Mouse (Mus musculus): ENCODE measurements around the gene 4930572O03Rik. TPM values are rescaled to one million over a fixed set of nuclear protein-coding genes. Genes with fewer than 3 reads are reported as not detected.
"Not testable (repeated sequence)": the region's sequence is repeated elsewhere in the genome, so short reads cannot be mapped to it uniquely, and the experiment has no call there.

Gene 4930572O03Rik
- polyA plus RNA-seq, 1 experiment from 2014 or later = not detected

DNA sequence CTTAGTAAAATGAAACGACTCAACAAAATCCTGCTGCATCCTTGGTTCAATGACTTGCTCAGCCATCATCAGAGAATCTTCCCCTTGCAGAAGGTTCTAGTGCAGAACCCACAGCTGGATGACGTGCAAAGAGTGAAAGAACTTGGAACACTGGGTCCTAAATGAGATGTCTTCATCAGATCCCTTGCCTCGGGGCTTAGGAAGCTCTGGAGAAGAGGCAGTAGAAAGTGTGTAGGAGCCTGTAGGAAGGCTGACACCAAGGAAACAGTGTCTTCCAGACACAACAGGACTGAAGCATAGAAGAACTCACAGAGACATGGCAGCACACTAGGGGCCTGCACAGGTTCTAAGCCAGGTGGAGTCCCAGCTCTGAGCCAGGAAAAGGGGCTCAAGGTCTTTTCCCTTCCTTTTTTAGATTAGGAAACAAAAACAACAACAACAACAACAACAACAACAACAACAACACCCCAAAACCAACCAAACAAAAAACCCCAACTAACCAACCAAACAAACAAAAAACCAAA lies 54.4 kb downstream of the 4930572O03Rik start:
- not testable (repeated sequence) for H3K4me2 ChIP-seq; H3K36me3 ChIP-seq (ENCODE audit: control insufficient read depth, insufficient read depth, low read length); ATAC-seq (ENCODE audit: low FRiP score); H3K4me3 ChIP-seq (ENCODE audit: low read depth, low read length); H3K27me3 ChIP-seq (ENCODE audit: control insufficient read depth, insufficient read depth, low read length); H3K9me3 ChIP-seq (ENCODE audit: control insufficient read depth, low read length); H3K4me1 ChIP-seq (ENCODE audit: control insufficient read depth, insufficient read depth, low read length); H3K9ac ChIP-seq (ENCODE audit: low read length); H3K27ac ChIP-seq (ENCODE audit: low read depth, low read length)
- WGBS = 57% methylated on average over 3 of the region's 3 CpGs
- peak; percentile 78 for DNase-seq (ENCODE audit: low spot score, missing footprints)

Other genes starting within 250 kb of the 4930572O03Rik start
- gene Gm21149, start 180.5 kb downstream of the 4930572O03Rik start, polyA plus RNA-seq (2014; fragmentation: Nextera tagmentation; extraction: Ambion mirVana) = not detected in 2 replicates
- not detected in 2 replicates for gene Gm21190, start 127.8 kb downstream of the 4930572O03Rik start, polyA plus RNA-seq (2014; fragmentation: Nextera tagmentation; extraction: Ambion mirVana)
- gene Gm21083, start 79.7 kb downstream of the 4930572O03Rik start, polyA plus RNA-seq (2014; fragmentation: Nextera tagmentation; extraction: Ambion mirVana) = not detected in 2 replicates
- gene Speer4d, start 38.0 kb downstream of the 4930572O03Rik start, polyA plus RNA-seq (2014; fragmentation: Nextera tagmentation; extraction: Ambion mirVana) = not detected in 2 replicates
- gene Speer4c, start 57.2 kb upstream of the 4930572O03Rik start, polyA plus RNA-seq (2014; fragmentation: Nextera tagmentation; extraction: Ambion mirVana) = not detected in 2 replicates

All from midbrain, embryonic 11.5 days (tissue).